Mouse (Mus musculus) lung, postnatal 0 days (tissue): ENCODE results near the gene Abhd17c. TPM values are rescaled to one million over a fixed set of nuclear protein-coding genes. Genes with fewer than 3 reads are reported as not detected.

ENCODE experiments used
- ATAC-seq: fragments of 200-750 bp; cut with Nextera tagmentation; 2 replicates; pipeline ENCODE4 v1.8.0; 2017; ENCODE audit warnings: moderate library complexity
- DNase-seq: peaks from one replicate; pipeline ENCODE4 v3.0.0-alpha.2; 2016; ENCODE audit warnings: low spot score
- H3K27ac ChIP-seq: fragments of 300-500 bp; sonication (generic); 2 replicates; pipeline ENCODE4 v1.5.1; 2014; ENCODE audit warnings: antibody characterized with exemption, mild to moderate bottlenecking, low read length, mixed read lengths
- H3K27me3 ChIP-seq: fragments of 300-500 bp; sonication (generic); replicated peaks from 2 replicates; pipeline ENCODE4 v1.6.1; 2014; ENCODE audit warnings: low read length, mixed read lengths; ENCODE audit not compliant: insufficient read depth
- H3K36me3 ChIP-seq: fragments of 300-500 bp; sonication (generic); 2 replicates; pipeline ENCODE4 v1.6.1; 2014; ENCODE audit warnings: low read length, mixed read lengths; ENCODE audit not compliant: insufficient read depth
- H3K4me1 ChIP-seq: fragments of 300-500 bp; sonication (generic); 2 replicates; pipeline ENCODE4 v1.6.1; 2014; ENCODE audit warnings: antibody characterized with exemption, low read depth, low read length, mixed read lengths; ENCODE audit not compliant: insufficient read depth
- H3K4me2 ChIP-seq: fragments of 300-500 bp; sonication (generic); replicated peaks from 2 replicates; pipeline ENCODE4 v1.6.1; 2014; ENCODE audit warnings: low read depth, mild to moderate bottlenecking, low read length, moderate library complexity, mixed read lengths
- H3K4me3 ChIP-seq: fragments of 300-500 bp; sonication (generic); 2 replicates; pipeline ENCODE4 v1.5.1; 2014; ENCODE audit warnings: low read depth, low read length
- H3K9ac ChIP-seq: fragments of 300-500 bp; sonication (generic); replicated peaks from 2 replicates; pipeline ENCODE4 v1.6.1; 2014; ENCODE audit warnings: low read depth, mild to moderate bottlenecking
- H3K9me3 ChIP-seq: fragments of 300-500 bp; sonication (generic); 2 replicates; pipeline ENCODE4 v1.6.1; 2016; ENCODE audit warnings: low read length, mixed read lengths
- CTCF ChIP-seq: IDR thresholded peaks from 2 replicates; pipeline ENCODE4 v1.5.1; 2016; ENCODE audit warnings: antibody characterized with exemption, mild to moderate bottlenecking
- EP300 ChIP-seq: IDR thresholded peaks from 2 replicates; pipeline ENCODE4 v1.6.1; 2016; ENCODE audit warnings: antibody characterized with exemption, mild to moderate bottlenecking, control low read depth
- WGBS: fragments of 180-500 bp; shearing (Covaris S2); extraction: QIAGEN DNeasy Blood & Tissue Kit; methylation state at CpG from one replicate; pipeline ENCODE4 v1.1.7; 2014; 5-methylcytosine and 5-hydroxymethylcytosine counted together
- polyA plus RNA-seq: library from polyadenylated mRNA; unstranded; fragments of >200 nt; fragmentation: Nextera tagmentation; extraction: Ambion mirVana; gene quantifications from 2 replicates; pipeline ENCODE4 v1.2.1, GENCODE M21; 2015

The Abhd17c gene
- polyA plus RNA-seq, 1 experiment from 2014 or later, result 91.3 TPM

GRCm38 (mm10) chr7:84077257-84078013 lies 74.3 kb downstream of the Abhd17c start:
- H3K27ac ChIP-seq, result no peak overlapping the region
- no peaks in the 10 kb centered on the region for H3K27me3 ChIP-seq
- DNase-seq (no peak), ATAC-seq (no peak)
- no peaks in the 10 kb centered on the region for H3K9me3 ChIP-seq
- 66% methylated on average over 7 of the region's 7 CpGs for WGBS
- H3K9ac ChIP-seq, result no peak overlapping the region
- TF ChIP-seq CTCF (no peak), EP300 (no peak)
- H3K4me3 ChIP-seq, result no peak overlapping the region
- H3K4me2 ChIP-seq, result no peak overlapping the region
- H3K36me3 ChIP-seq, result no peaks in the 10 kb centered on the region
- H3K4me1 ChIP-seq, result no peaks in the 10 kb centered on the region

GRCm38 (mm10) chr7:84074266-84074665 lies 77.4 kb downstream of the Abhd17c start:
- DNase-seq (no peak), ATAC-seq (no peak)
- Histone ChIP-seq H3K4me3 (no peak overlapping the region), H3K4me2 (no peak overlapping the region), H3K36me3 (no peaks in the 10 kb centered on the region), H3K9me3 (no peaks in the 10 kb centered on the region), H3K27me3 (no peaks in the 10 kb centered on the region), H3K9ac (no peak overlapping the region), H3K4me1 (no peaks in the 10 kb centered on the region), H3K27ac (no peak overlapping the region)
- WGBS, result 47% methylated on average over 8 of the region's 8 CpGs
- no peak for TF ChIP-seq EP300
- TF ChIP-seq CTCF, result no peak

GRCm38 (mm10) chr7:84073856-84074255 lies 77.8 kb downstream of the Abhd17c start:
- H3K9me3 ChIP-seq, result no peaks in the 10 kb centered on the region
- H3K4me1 ChIP-seq, result no peaks in the 10 kb centered on the region
- H3K4me3 ChIP-seq, result no peak overlapping the region
- H3K9ac ChIP-seq, result no peak overlapping the region
- no peak overlapping the region for H3K27ac ChIP-seq
- no peak overlapping the region for H3K4me2 ChIP-seq
- TF ChIP-seq CTCF (no peak), EP300 (no peak)
- no peak for ATAC-seq
- no peaks in the 10 kb centered on the region for H3K36me3 ChIP-seq
- H3K27me3 ChIP-seq, result no peaks in the 10 kb centered on the region
- WGBS, result 72% methylated on average over 3 of the region's 3 CpGs
- DNase-seq, result no peak

- Histone ChIP-seq H3K4me2 (no peak overlapping the region), H3K9me3 (no peaks in the 10 kb centered on the region), H3K27ac (no peak overlapping the region), H3K27me3 (no peaks in the 10 kb centered on the region), H3K9ac (no peak overlapping the region), H3K4me3 (no peak overlapping the region), H3K4me1 (no peaks in the 10 kb centered on the region), H3K36me3 (no peaks in the 10 kb centered on the region)
- TF ChIP-seq EP300 (no peak), CTCF (no peak)
- WGBS, result 72% methylated on average over 5 of the region's 5 CpGs
- ATAC-seq (no peak), DNase-seq (no peak)
Measured at GRCm38 (mm10) chr7:84068931-84069330, 82.8 kb downstream of the Abhd17c start.

- Histone ChIP-seq H3K27ac (no peak overlapping the region), H3K27me3 (no peaks in the 10 kb centered on the region), H3K4me2 (no peak overlapping the region), H3K9me3 (no peaks in the 10 kb centered on the region), H3K4me1 (no peaks in the 10 kb centered on the region; the same call in 1 of the 2 replicates), H3K4me3 (no peak overlapping the region), H3K9ac (no peak overlapping the region), H3K36me3 (no peaks in the 10 kb centered on the region)
- DNase-seq (no peak), ATAC-seq (no peak)
- whole genome bisulfite sequencing, result 92% methylated on average over 7 of the region's 7 CpGs
- TF ChIP-seq EP300 (no peak), CTCF (no peak)
Measured at GRCm38 (mm10) chr7:84059799-84060198, 91.9 kb downstream of the Abhd17c start.

Other genes starting within 250 kb of the Abhd17c start
- gene Cemip, start 65.4 kb downstream of the Abhd17c start, polyA plus RNA-seq, result 0.57 and 0.83 TPM in 2 replicates